ENCODE assay signal across 10 mouse cellular contexts in the genomic region with DNA sequence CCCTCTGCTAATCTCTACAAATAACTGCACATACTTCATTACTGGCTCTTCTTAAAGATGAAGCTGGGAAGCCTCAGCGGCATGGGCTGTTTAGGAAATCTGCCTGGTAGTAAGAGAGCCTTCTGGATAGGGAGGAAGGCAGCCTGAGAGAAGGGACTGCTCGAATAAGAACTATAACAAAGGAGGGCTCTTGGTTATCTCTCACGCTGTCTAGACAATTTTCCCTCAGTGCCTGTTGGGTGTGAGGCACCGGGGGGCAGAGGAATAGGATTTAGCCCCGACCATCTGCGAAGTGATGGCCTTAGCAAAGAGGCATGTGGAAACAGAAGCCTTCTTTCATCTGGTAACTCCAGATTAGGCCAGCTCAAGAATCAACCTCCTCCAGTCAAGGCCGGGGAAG. TPM values are rescaled to one million over a fixed set of nuclear protein-coding genes. Genes with fewer than 3 reads are reported as not detected.
A peak's percentile ranks its signal among the peaks of the same experiment; 100 is the strongest.
DNase-seq lines count a peak whose midpoint lies in the region; ATAC-seq and TF ChIP-seq lines count a peak whose summit lies in the region.
"Had no signal": no experiment of that assay in that cellular context is flagged by ENCODE, and none has a peak within 500 bp of the region (broad histone marks: within the 10 kb centered on the region; RNA-seq: fewer than 3 reads in every experiment).

No protein-coding gene starts in this region.

- no peak overlapping the region for H3K9ac ChIP-seq in forebrain, embryonic 16.5 days (replicated peaks; ENCODE audit: low read depth, low read length)
- H3K9ac ChIP-seq in stomach, embryonic 14.5 days (replicated peaks; ENCODE audit: low read depth, low read length), result no peak overlapping the region
- no peak overlapping the region for H3K9ac ChIP-seq in stomach, postnatal 0 days (ENCODE audit: low read length)

- H3K4me1 ChIP-seq in forebrain, embryonic 10.5 days, result peaks cover 46% of the 10 kb centered on the region
- H3K4me1 ChIP-seq in forebrain, embryonic 16.5 days (replicated peaks; ENCODE audit: control insufficient read depth, insufficient read depth, low read length), result peaks cover 22% of the 10 kb centered on the region
- H3K4me1 ChIP-seq in kidney, adult 2 months (ENCODE audit: control insufficient read depth, insufficient read depth, low read length), result peaks cover 4% of the 10 kb centered on the region; the same call in 1 of the 2 replicates
- H3K4me1 ChIP-seq in stomach, embryonic 14.5 days (ENCODE audit: control insufficient read depth, insufficient read depth, low read length), result peaks cover 4% of the 10 kb centered on the region
- no peaks in the 10 kb centered on the region for H3K4me1 ChIP-seq in stomach, postnatal 0 days (replicated peaks; ENCODE audit: control insufficient read depth, insufficient read depth)

- no peak for DNase-seq in forebrain, embryonic 10.5 days (ENCODE audit: extremely low spot score, low spot score)
- no peak for DNase-seq in kidney, adult 2 months
- DNase-seq in kidney, postnatal 4 days, result no peak
- DNase-seq in stomach, postnatal 0 days (ENCODE audit: low spot score), result no peak
- peak; percentile 75 for DNase-seq in retina, postnatal 1 day
- DNase-seq in cerebellum, adult 8-10 months, result no peak
- DNase-seq: right cerebral cortex, adult 18-20 months had no signal

- TF ChIP-seq EP300 in stomach, postnatal 0 days (optimal IDR thresholded peaks at IDR 0.05), result no peak

- H3K4me2 ChIP-seq in forebrain, embryonic 16.5 days (ENCODE audit: low read length), result no peak overlapping the region
- H3K4me2 ChIP-seq in stomach, embryonic 14.5 days (replicated peaks; ENCODE audit: low read depth, low read length), result peak overlapping the region; percentile 7; the same call in 1 of the 2 replicates
- no peak overlapping the region for H3K4me2 ChIP-seq in stomach, postnatal 0 days (replicated peaks; ENCODE audit: low read depth)

- no peak for TF ChIP-seq CTCF in kidney, adult 2 months (conservative IDR thresholded peaks at IDR 0.05; ENCODE audit: insufficient read depth, insufficient read length, low read depth, low read length)
- TF ChIP-seq CTCF in stomach, postnatal 0 days (IDR thresholded peaks at IDR 0.05; ENCODE audit: low read depth), result no peak

- H3K9me3 ChIP-seq in forebrain, embryonic 10.5 days, result no peaks in the 10 kb centered on the region
- no peaks in the 10 kb centered on the region for H3K9me3 ChIP-seq in forebrain, embryonic 16.5 days (ENCODE audit: control insufficient read depth, low read length)
- H3K9me3 ChIP-seq in stomach, embryonic 14.5 days (ENCODE audit: control insufficient read depth, low read depth, low read length), result no peaks in the 10 kb centered on the region
- H3K9me3 ChIP-seq in stomach, postnatal 0 days (ENCODE audit: control insufficient read depth, low read length), result no peaks in the 10 kb centered on the region

- peak overlapping the region; percentile 19; the same call in 1 of the 2 replicates for H3K4me3 ChIP-seq in forebrain, embryonic 10.5 days
- no peak overlapping the region for H3K4me3 ChIP-seq in forebrain, embryonic 16.5 days (replicated peaks; ENCODE audit: low read length)
- H3K4me3 ChIP-seq in kidney, adult 2 months (ENCODE audit: insufficient read depth, low read depth, low read length), result 0 out of 2 replicates have a peak overlapping the region, but pooled peaks have one; percentile 6
- no peak overlapping the region for H3K4me3 ChIP-seq in stomach, embryonic 14.5 days (ENCODE audit: low read depth, low read length)
- H3K4me3 ChIP-seq in stomach, postnatal 0 days (ENCODE audit: low read depth, low read length), result no peak overlapping the region

- H3K27ac ChIP-seq in forebrain, embryonic 10.5 days, result peak overlapping the region; percentile 30; the same call in 1 of the 2 replicates
- no peak overlapping the region for H3K27ac ChIP-seq in forebrain, embryonic 16.5 days (ENCODE audit: low read length)
- H3K27ac ChIP-seq in kidney, adult 2 months (ENCODE audit: insufficient read depth, low read depth, low read length), result 0 out of 2 replicates have a peak overlapping the region, but pooled peaks have one; percentile 9
- no peak overlapping the region for H3K27ac ChIP-seq in stomach, embryonic 14.5 days (ENCODE audit: low read length)
- no peak overlapping the region for H3K27ac ChIP-seq in stomach, postnatal 0 days (replicated peaks)

- H3K36me3 ChIP-seq in forebrain, embryonic 10.5 days (replicated peaks), result peaks cover 25% of the 10 kb centered on the region
- H3K36me3 ChIP-seq in forebrain, embryonic 16.5 days (ENCODE audit: control insufficient read depth, insufficient read depth), result no peaks in the 10 kb centered on the region
- no peaks in the 10 kb centered on the region for H3K36me3 ChIP-seq in kidney, adult 2 months (ENCODE audit: control insufficient read depth, insufficient read depth, low read length)
- peaks cover 4% of the 10 kb centered on the region; the same call in 1 of the 2 replicates for H3K36me3 ChIP-seq in stomach, embryonic 14.5 days (ENCODE audit: control insufficient read depth, insufficient read depth, low read length)
- H3K36me3 ChIP-seq in stomach, postnatal 0 days (ENCODE audit: control insufficient read depth, insufficient read depth, low read length), result no peaks in the 10 kb centered on the region

- ATAC-seq in forebrain, embryonic 16.5 days, result no peak
- no peak for ATAC-seq in stomach, embryonic 14.5 days (ENCODE audit: insufficient number of reproducible peaks, insufficient read depth, low FRiP score, low read depth)
- ATAC-seq in stomach, postnatal 0 days (ENCODE audit: low FRiP score, low TSS enrichment), result no peak
- ATAC-seq: inflammation-experienced regulatory T-cells, adult 6 months had no signal

- H3K27me3 ChIP-seq in forebrain, embryonic 10.5 days (ENCODE audit: poor library complexity, severe bottlenecking), result peaks cover 21% of the 10 kb centered on the region
- H3K27me3 ChIP-seq in forebrain, embryonic 16.5 days (replicated peaks; ENCODE audit: control insufficient read depth, insufficient read depth, low read length), result no peaks in the 10 kb centered on the region
- H3K27me3 ChIP-seq in kidney, adult 2 months (replicated peaks; ENCODE audit: control insufficient read depth, insufficient read depth, low read length), result no peaks in the 10 kb centered on the region
- no peaks in the 10 kb centered on the region for H3K27me3 ChIP-seq in stomach, embryonic 14.5 days (ENCODE audit: control insufficient read depth, insufficient read depth, low read length)
- H3K27me3 ChIP-seq in stomach, postnatal 0 days (ENCODE audit: control insufficient read depth, insufficient read depth, low read length), result no peaks in the 10 kb centered on the region

- TF ChIP-seq POLR2A in kidney, adult 2 months (IDR thresholded peaks at IDR 0.05; ENCODE audit: low read depth, low read length), result no peak

- WGBS in forebrain, embryonic 10.5 days, result 34% methylated on average over 7 of the region's 7 CpGs
- 33% methylated on average over 7 of the region's 7 CpGs for WGBS in forebrain, embryonic 16.5 days
- WGBS in kidney, adult 2 months, result 79% methylated on average over 7 of the region's 7 CpGs
- 58% methylated on average over 7 of the region's 7 CpGs for WGBS in stomach, embryonic 14.5 days
- WGBS in stomach, postnatal 0 days, result 64% methylated on average over 7 of the region's 7 CpGs

RNA-seq across cellular contexts. Expression of a gene that starts 2.3 kb away (rescaled TPM):
- 2.1 and 3.0 TPM in 2 replicates for polyA plus RNA-seq in forebrain, embryonic 10.5 days (2016; fragmentation: Nextera tagmentation; extraction: Ambion mirVana)
- polyA plus RNA-seq in forebrain, embryonic 16.5 days (2015; fragmentation: Nextera tagmentation; extraction: Ambion mirVana), result 13.7 and 14.4 TPM in 2 replicates
- polyA plus RNA-seq in kidney, adult 2 months (2012; rRNA removed), result 17.3 and 19.8 TPM in 2 replicates
- 6.6 and 6.9 TPM in 2 replicates for polyA plus RNA-seq in stomach, embryonic 14.5 days (2014; fragmentation: Nextera tagmentation; extraction: Ambion mirVana)
- polyA plus RNA-seq in stomach, postnatal 0 days (2015; fragmentation: Nextera tagmentation; extraction: Ambion mirVana), result 1.8 and 2.3 TPM in 2 replicates

Comparison
In these comparisons a context has a peak if more than half of its experiments do, and no peak if none do; other contexts are left out.
1. H3K27ac ChIP-seq: peak in forebrain, embryonic 10.5 days (single experiment) and kidney, adult 2 months (single experiment); none in forebrain, embryonic 16.5 days (single experiment), stomach, embryonic 14.5 days (single experiment) and stomach, postnatal 0 days (single experiment).
2. H3K4me3 ChIP-seq: peak in forebrain, embryonic 10.5 days (single experiment) and kidney, adult 2 months (single experiment); none in forebrain, embryonic 16.5 days (single experiment), stomach, embryonic 14.5 days (single experiment) and stomach, postnatal 0 days (single experiment).